Mouse (Mus musculus): ENCODE measurements around the gene Atf6b. TPM values are rescaled to one million over a fixed set of nuclear protein-coding genes. Genes with fewer than 3 reads are reported as not detected.

Gene Atf6b
- total and polyA plus RNA-seq, 3 experiments, result 45.3 to 101 TPM; not detected in 1

GRCm38 (mm10) chr17:34637459-34637858 lies 9.5 kb upstream of the Atf6b start:
- H3K27me3 ChIP-seq (ENCODE audit: control insufficient read depth in 1 of 2, insufficient read depth in 2 of 2, low read length in 2 of 2), result peaks cover 5 to 12% of the 10 kb centered on the region in 2 experiments; a peak in 3 of 4 replicates

GRCm38 (mm10) chr17:34639461-34640255 lies 7.3 kb upstream of the Atf6b start:
- no peak for TF ChIP-seq E2F4 (IDR thresholded peaks at IDR 0.05; ENCODE audit: borderline replicate concordance, low read depth, low read length)
- TF ChIP-seq NELFE (IDR thresholded peaks at IDR 0.05; ENCODE audit: low read depth, low read length), result no peak
- no peak for TF ChIP-seq ETS1 (IDR thresholded peaks at IDR 0.05; ENCODE audit: low read depth, low read length)
- no peak for TF ChIP-seq ZKSCAN1 (IDR thresholded peaks at IDR 0.05; ENCODE audit: low read depth, low read length)
- TF ChIP-seq ZNF384 (IDR thresholded peaks at IDR 0.05; ENCODE audit: low read depth, low read length), result no peak
- TF ChIP-seq TCF12 (IDR thresholded peaks at IDR 0.05; ENCODE audit: low read depth, low read length), result no peak
- no peak for TF ChIP-seq MEF2A (IDR thresholded peaks at IDR 0.05; ENCODE audit: extremely low read depth, insufficient replicate concordance, low read depth, low read length, poor library complexity, severe bottlenecking)
- no peak for TF ChIP-seq ZC3H11A (IDR thresholded peaks at IDR 0.05; ENCODE audit: low read depth, low read length)
- no peak for TF ChIP-seq MAFK (IDR thresholded peaks at IDR 0.05; ENCODE audit: borderline replicate concordance, low read depth, low read length)
- no peak for TF ChIP-seq TBP (IDR thresholded peaks at IDR 0.05; ENCODE audit: low read depth, low read length)
- no peak for TF ChIP-seq CHD2 (IDR thresholded peaks at IDR 0.05; ENCODE audit: low read length)
- TF ChIP-seq CHD1 (IDR thresholded peaks at IDR 0.05; ENCODE audit: low read depth, low read length), result no peak
- no peak for TF ChIP-seq UBTF (IDR thresholded peaks at IDR 0.05; ENCODE audit: borderline replicate concordance, insufficient read depth, low read depth, low read length)
- TF ChIP-seq POLR2AphosphoS5 (IDR thresholded peaks at IDR 0.05; ENCODE audit: borderline replicate concordance, low read depth, low read length), result no peak
- TF ChIP-seq ZMIZ1 (IDR thresholded peaks at IDR 0.05; ENCODE audit: low read depth, low read length), result no peak
- TF ChIP-seq POLR2A (IDR thresholded peaks at IDR 0.05; ENCODE audit: control insufficient read depth in 1 of 2, insufficient read depth in 1 of 2, low read depth in 1 of 2, low read length in 2 of 2, poor library complexity in 1 of 2), result no peak
- no peak for TF ChIP-seq NRF1 (IDR thresholded peaks at IDR 0.05; ENCODE audit: insufficient read depth, low read depth, low read length, poor library complexity, severe bottlenecking)
- TF ChIP-seq SIN3A (IDR thresholded peaks at IDR 0.05; ENCODE audit: low read length), result no peak
- Histone ChIP-seq H3K4me3 (ENCODE audit: control insufficient read depth in 1 of 2, insufficient read depth in 1 of 2, low read depth in 2 of 2, low read length in 2 of 2) (no peak overlapping the region), H3K9ac (ENCODE audit: control insufficient read depth, low read depth, low read length, poor library complexity, severe bottlenecking) (no peak overlapping the region), H3K27ac (ENCODE audit: control insufficient read depth, low read depth, low read length) (no peak overlapping the region), H3K27me3 (ENCODE audit: control insufficient read depth in 1 of 2, insufficient read depth in 2 of 2, low read length in 2 of 2) (peaks cover 5 to 12% of the 10 kb centered on the region in 2 experiments; a peak in 3 of 4 replicates), H3K36me3 (ENCODE audit: control insufficient read depth in 1 of 2, insufficient read depth in 2 of 2, low read length in 2 of 2) (peaks cover 0 to 4% of the 10 kb centered on the region in 2 experiments; a peak in 1 of 4 replicates), H3K4me1 (ENCODE audit: control insufficient read depth in 1 of 2, insufficient read depth in 2 of 2, low read length in 2 of 2) (peaks cover 0 to 13% of the 10 kb centered on the region in 2 experiments; a peak in 2 of 4 replicates), H3K9me3 (replicated peaks; ENCODE audit: insufficient read depth, low read length) (no peaks in the 10 kb centered on the region), H3K79me2 (ENCODE audit: control insufficient read depth, insufficient read depth, low read length, poor library complexity) (no peaks in the 10 kb centered on the region)
- DNase-seq (ENCODE audit: low read depth, low spot score), result no peak

More at GRCm38 (mm10) chr17:34637459-34637858, 9.5 kb upstream of the Atf6b start:
- no peak for DNase-seq (ENCODE audit: low read depth, low spot score)
- no peaks in the 10 kb centered on the region for H3K9me3 ChIP-seq (replicated peaks; ENCODE audit: insufficient read depth, low read length)
- no peaks in the 10 kb centered on the region for H3K79me2 ChIP-seq (ENCODE audit: control insufficient read depth, insufficient read depth, low read length, poor library complexity)
- no peak overlapping the region for H3K9ac ChIP-seq (ENCODE audit: control insufficient read depth, low read depth, low read length, poor library complexity, severe bottlenecking)
- peaks cover 0 to 5% of the 10 kb centered on the region in 2 experiments; a peak in 1 of 4 replicates for H3K4me1 ChIP-seq (ENCODE audit: control insufficient read depth in 1 of 2, insufficient read depth in 2 of 2, low read length in 2 of 2)
- H3K27ac ChIP-seq (ENCODE audit: control insufficient read depth, low read depth, low read length), result no peak overlapping the region
- no peak overlapping the region for H3K4me3 ChIP-seq (ENCODE audit: control insufficient read depth in 1 of 2, insufficient read depth in 1 of 2, low read depth in 2 of 2, low read length in 2 of 2)
- no peaks in the 10 kb centered on the region for H3K36me3 ChIP-seq (ENCODE audit: control insufficient read depth in 1 of 2, insufficient read depth in 2 of 2, low read length in 2 of 2)
- no peak for TF ChIP-seq POLR2AphosphoS5 (IDR thresholded peaks at IDR 0.05; ENCODE audit: borderline replicate concordance, low read depth, low read length)
- TF ChIP-seq MAX (IDR thresholded peaks at IDR 0.05; ENCODE audit: low read length), result no peak
- no peak for TF ChIP-seq CTCF (IDR thresholded peaks at IDR 0.05 in 2 of 3, conservative IDR thresholded peaks at IDR 0.05 in 1 of 3; ENCODE audit: control insufficient read depth in 1 of 3, insufficient read depth in 1 of 3, low read depth in 2 of 3, low read length in 3 of 3, poor library complexity in 1 of 3, severe bottlenecking in 1 of 3)
- TF ChIP-seq EP300 (IDR thresholded peaks at IDR 0.05; ENCODE audit: low read depth in 1 of 2, low read length in 2 of 2), result no peak
- no peak for TF ChIP-seq MAFK (IDR thresholded peaks at IDR 0.05; ENCODE audit: borderline replicate concordance, low read depth, low read length)
- no peak for TF ChIP-seq CHD2 (IDR thresholded peaks at IDR 0.05; ENCODE audit: low read length)
- TF ChIP-seq POLR2A (IDR thresholded peaks at IDR 0.05; ENCODE audit: control insufficient read depth in 1 of 2, insufficient read depth in 1 of 2, low read depth in 1 of 2, low read length in 2 of 2, poor library complexity in 1 of 2), result no peak
- no peak for TF ChIP-seq NELFE (IDR thresholded peaks at IDR 0.05; ENCODE audit: low read depth, low read length)
- no peak for TF ChIP-seq BHLHE40 (IDR thresholded peaks at IDR 0.05; ENCODE audit: borderline replicate concordance, low read depth, low read length)
- no peak for TF ChIP-seq TBP (IDR thresholded peaks at IDR 0.05; ENCODE audit: low read depth, low read length)
- TF ChIP-seq RAD21 (IDR thresholded peaks at IDR 0.05; ENCODE audit: low read depth, low read length), result no peak
- no peak for TF ChIP-seq TCF12 (IDR thresholded peaks at IDR 0.05; ENCODE audit: low read depth, low read length)
- no peak for TF ChIP-seq ETS1 (IDR thresholded peaks at IDR 0.05; ENCODE audit: low read depth, low read length)
- TF ChIP-seq MYB (IDR thresholded peaks at IDR 0.05; ENCODE audit: low read depth, low read length), result no peak

Data from MEL (cell line).